Mouse (Mus musculus): Measurements from ENCODE around the gene Syt15. TPM values are rescaled to one million over a fixed set of nuclear protein-coding genes. Genes with fewer than 3 reads are reported as not detected.

Syt15 gene
- polyA plus RNA-seq, 1 experiment from 2014 or later: 0.46 TPM

GRCm38 (mm10) chr14:34274141-34274540 is 54.7 kb downstream of the Syt15 start:
- no peaks in the 10 kb centered on the region for H3K27me3 ChIP-seq (ENCODE audit: control insufficient read depth, insufficient read depth, low read length)
- no peaks in the 10 kb centered on the region for H3K4me1 ChIP-seq (ENCODE audit: control insufficient read depth, insufficient read depth, low read length)
- no peaks in the 10 kb centered on the region for H3K36me3 ChIP-seq (ENCODE audit: control insufficient read depth, insufficient read depth, low read length)
- ATAC-seq (ENCODE audit: low FRiP score, low TSS enrichment): no peak
- no peak overlapping the region for H3K27ac ChIP-seq (ENCODE audit: low read depth, low read length)
- no peak overlapping the region for H3K4me2 ChIP-seq (replicated peaks; ENCODE audit: low read depth, low read length)
- no peak overlapping the region for H3K9ac ChIP-seq (ENCODE audit: low read depth, low read length)
- no peak overlapping the region for H3K4me3 ChIP-seq (ENCODE audit: low read length)
- H3K9me3 ChIP-seq (ENCODE audit: control insufficient read depth, low read length): no peaks in the 10 kb centered on the region
- WGBS: 91% methylated on average over 3 of the region's 3 CpGs

- ATAC-seq (ENCODE audit: low FRiP score, low TSS enrichment): no peak
- WGBS: 78% methylated on average over 4 of the region's 4 CpGs
- no peaks in the 10 kb centered on the region for H3K4me1 ChIP-seq (ENCODE audit: control insufficient read depth, insufficient read depth, low read length)
- H3K27ac ChIP-seq (ENCODE audit: low read depth, low read length): no peak overlapping the region
- no peaks in the 10 kb centered on the region for H3K27me3 ChIP-seq (ENCODE audit: control insufficient read depth, insufficient read depth, low read length)
- no peaks in the 10 kb centered on the region for H3K36me3 ChIP-seq (ENCODE audit: control insufficient read depth, insufficient read depth, low read length)
- no peak overlapping the region for H3K4me3 ChIP-seq (ENCODE audit: low read length)
- H3K4me2 ChIP-seq (replicated peaks; ENCODE audit: low read depth, low read length): no peak overlapping the region
- no peak overlapping the region for H3K9ac ChIP-seq (ENCODE audit: low read depth, low read length)
- H3K9me3 ChIP-seq (ENCODE audit: control insufficient read depth, low read length): no peaks in the 10 kb centered on the region
These were observed 55.8 kb downstream of the Syt15 start for GRCm38 (mm10) chr14:34275225-34275624.

GRCm38 (mm10) chr14:34279726-34280125 is 60.3 kb downstream of the Syt15 start:
- no peak overlapping the region for H3K27ac ChIP-seq (ENCODE audit: low read depth, low read length)
- no peak for ATAC-seq (ENCODE audit: low FRiP score, low TSS enrichment)
- H3K27me3 ChIP-seq (ENCODE audit: control insufficient read depth, insufficient read depth, low read length): no peaks in the 10 kb centered on the region
- no peaks in the 10 kb centered on the region for H3K36me3 ChIP-seq (ENCODE audit: control insufficient read depth, insufficient read depth, low read length)
- no peaks in the 10 kb centered on the region for H3K9me3 ChIP-seq (ENCODE audit: control insufficient read depth, low read length)
- no peak overlapping the region for H3K4me2 ChIP-seq (replicated peaks; ENCODE audit: low read depth, low read length)
- no peak overlapping the region for H3K4me3 ChIP-seq (ENCODE audit: low read length)
- no peak overlapping the region for H3K9ac ChIP-seq (ENCODE audit: low read depth, low read length)
- no peaks in the 10 kb centered on the region for H3K4me1 ChIP-seq (ENCODE audit: control insufficient read depth, insufficient read depth, low read length)
- 62% methylated on average over 4 of the region's 4 CpGs for WGBS

Other genes starting within 250 kb of the Syt15 start
- not detected in 2 replicates for gene Zfp488, start 240.8 kb upstream of the Syt15 start, polyA plus RNA-seq (2014; fragmentation: Nextera tagmentation; extraction: Ambion mirVana)
- not detected in 2 replicates for gene Gm30083, start 204.4 kb upstream of the Syt15 start, polyA plus RNA-seq (2014; fragmentation: Nextera tagmentation; extraction: Ambion mirVana)
- gene Gm5460, start 202.8 kb upstream of the Syt15 start, polyA plus RNA-seq (2014; fragmentation: Nextera tagmentation; extraction: Ambion mirVana): not detected in 2 replicates
- not detected in 2 replicates for gene Antxrl, start 166.9 kb upstream of the Syt15 start, polyA plus RNA-seq (2014; fragmentation: Nextera tagmentation; extraction: Ambion mirVana)
- 0.44 and 0.61 TPM in 2 replicates for gene Anxa8, start 133.6 kb upstream of the Syt15 start, polyA plus RNA-seq (2014; fragmentation: Nextera tagmentation; extraction: Ambion mirVana)
- gene A630023A22Rik, start 116.8 kb upstream of the Syt15 start, polyA plus RNA-seq (2014; fragmentation: Nextera tagmentation; extraction: Ambion mirVana): not detected in 2 replicates
- 0.06 and 0.11 TPM in 2 replicates for gene Npy4r, start 67.1 kb upstream of the Syt15 start, polyA plus RNA-seq (2014; fragmentation: Nextera tagmentation; extraction: Ambion mirVana)
- gene Gprin2, start 17.9 kb upstream of the Syt15 start, polyA plus RNA-seq (2014; fragmentation: Nextera tagmentation; extraction: Ambion mirVana): 0.24 and 0.42 TPM in 2 replicates
- 9.3 and 10.1 TPM in 2 replicates for gene Shld2, start 90.9 kb downstream of the Syt15 start, polyA plus RNA-seq (2014; fragmentation: Nextera tagmentation; extraction: Ambion mirVana)
- 77.3 and 112 TPM in 2 replicates for gene Glud1, start 91.1 kb downstream of the Syt15 start, polyA plus RNA-seq (2014; fragmentation: Nextera tagmentation; extraction: Ambion mirVana)
- gene Fam25c, start 135.8 kb downstream of the Syt15 start, polyA plus RNA-seq (2014; fragmentation: Nextera tagmentation; extraction: Ambion mirVana): not detected in 2 replicates
- 7.5 and 10.0 TPM in 2 replicates for gene Sncg, start 155.2 kb downstream of the Syt15 start, polyA plus RNA-seq (2014; fragmentation: Nextera tagmentation; extraction: Ambion mirVana)
- gene Mmrn2, start 155.9 kb downstream of the Syt15 start, polyA plus RNA-seq (2014; fragmentation: Nextera tagmentation; extraction: Ambion mirVana): 7.9 and 12.1 TPM in 2 replicates